Mouse (Mus musculus): Measurements from ENCODE around the gene Bclaf3. TPM values are rescaled to one million over a fixed set of nuclear protein-coding genes. Genes with fewer than 3 reads are reported as not detected.

Gene Bclaf3
- polyA plus RNA-seq, 1 experiment from 2014 or later: 20.8 TPM

GRCm38 (mm10) chrX:159604832-159605231 is 78.3 kb downstream of the Bclaf3 start:
- Histone ChIP-seq H3K36me3 (ENCODE audit: control insufficient read depth, insufficient read depth, low read length) (no peaks in the 10 kb centered on the region), H3K4me2 (ENCODE audit: low read length) (no peak overlapping the region), H3K4me3 (ENCODE audit: low read length) (no peak overlapping the region), H3K27ac (ENCODE audit: low read depth, low read length) (no peak overlapping the region), H3K27me3 (replicated peaks; ENCODE audit: control insufficient read depth, insufficient read depth, low read length) (no peaks in the 10 kb centered on the region; the same call in 1 of the 2 replicates), H3K9me3 (ENCODE audit: control insufficient read depth, low read length) (no peaks in the 10 kb centered on the region), H3K4me1 (ENCODE audit: control insufficient read depth, insufficient read depth, low read depth, low read length) (no peaks in the 10 kb centered on the region), H3K9ac (ENCODE audit: low read depth, low read length) (no peak overlapping the region)
- ATAC-seq: no peak
- 77% methylated on average over 2 of the region's 2 CpGs for WGBS

GRCm38 (mm10) chrX:159606936-159607335 is 80.4 kb downstream of the Bclaf3 start:
- no peaks in the 10 kb centered on the region for H3K9me3 ChIP-seq (ENCODE audit: control insufficient read depth, low read length)
- WGBS: 42% methylated on average over 6 of the region's 6 CpGs
- no peaks in the 10 kb centered on the region for H3K36me3 ChIP-seq (ENCODE audit: control insufficient read depth, insufficient read depth, low read length)
- no peak overlapping the region for H3K27ac ChIP-seq (ENCODE audit: low read depth, low read length)
- H3K4me1 ChIP-seq (ENCODE audit: control insufficient read depth, insufficient read depth, low read depth, low read length): no peaks in the 10 kb centered on the region
- H3K27me3 ChIP-seq (replicated peaks; ENCODE audit: control insufficient read depth, insufficient read depth, low read length): no peaks in the 10 kb centered on the region; the same call in 1 of the 2 replicates
- no peak overlapping the region for H3K4me2 ChIP-seq (ENCODE audit: low read length)
- H3K9ac ChIP-seq (ENCODE audit: low read depth, low read length): no peak overlapping the region
- ATAC-seq: no peak
- H3K4me3 ChIP-seq (ENCODE audit: low read length): no peak overlapping the region

DNA sequence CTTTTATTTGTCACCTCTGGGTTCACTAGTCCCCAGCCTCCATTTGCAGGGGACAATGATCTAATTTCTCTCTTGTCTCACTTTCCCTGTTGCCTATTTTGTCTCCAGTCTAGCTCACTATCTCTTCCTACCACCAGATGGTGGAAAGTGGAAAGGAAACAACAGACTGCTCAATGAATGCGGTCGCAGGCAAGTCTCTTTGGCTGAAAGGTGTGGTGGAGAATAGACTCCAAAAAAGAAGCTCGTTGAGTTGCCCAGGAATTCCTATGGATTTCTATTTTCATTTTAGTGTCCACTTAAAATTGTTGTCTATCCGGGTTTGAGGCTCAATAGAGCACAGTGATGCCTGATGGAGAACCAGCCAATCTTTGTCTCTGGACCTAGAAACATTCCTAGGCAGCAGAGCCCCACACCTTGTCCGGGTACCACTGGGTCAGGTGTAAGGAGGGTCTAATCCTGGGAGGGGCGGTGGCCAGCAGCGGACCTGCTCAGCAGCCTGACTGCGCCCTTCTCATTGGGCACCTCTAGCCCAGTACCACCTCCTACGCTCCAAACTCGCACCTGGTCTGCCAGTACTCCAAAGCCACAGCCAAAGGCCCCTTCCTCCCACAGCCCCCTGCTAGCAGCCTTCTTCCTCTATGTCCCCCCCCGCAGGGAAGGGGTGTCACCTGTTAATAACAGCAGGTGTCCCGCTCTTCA is 99.9 kb downstream of the Bclaf3 start:
- Histone ChIP-seq H3K27ac (ENCODE audit: low read depth, low read length) (peak overlapping the region; percentile 83), H3K4me1 (ENCODE audit: control insufficient read depth, insufficient read depth, low read depth, low read length) (peaks cover 3% of the 10 kb centered on the region; the same call in 1 of the 2 replicates)

GRCm38 (mm10) chrX:159626907-159627587 is 100.6 kb downstream of the Bclaf3 start, which contains the start of gene Sh3kbp1:
Sh3kbp1 (plus strand) TSS chrX:159627272.
- Histone ChIP-seq H3K27me3 (replicated peaks; ENCODE audit: control insufficient read depth, insufficient read depth, low read length) (no peaks in the 10 kb centered on the region), H3K9ac (ENCODE audit: low read depth, low read length) (peak within 1 kb of the TSS; percentile 78), H3K36me3 (ENCODE audit: control insufficient read depth, insufficient read depth, low read length) (no peaks in the 10 kb centered on the region), H3K9me3 (ENCODE audit: control insufficient read depth, low read length) (no peaks in the 10 kb centered on the region), H3K4me2 (ENCODE audit: low read length) (peak within 1 kb of the TSS; percentile 77), H3K4me3 (ENCODE audit: low read length) (peak within 1 kb of the TSS; percentile 63), H3K27ac (ENCODE audit: low read depth, low read length) (peak within 1 kb of the TSS; percentile 83), H3K4me1 (ENCODE audit: control insufficient read depth, insufficient read depth, low read depth, low read length) (peaks cover 3% of the 10 kb centered on the region; the same call in 1 of the 2 replicates)
- 19% methylated on average over 40 of the region's 60 CpGs for WGBS
- peak; percentile 84 for ATAC-seq

More for the DNA sequence above, 99.9 kb downstream of the Bclaf3 start:
- Histone ChIP-seq H3K27me3 (replicated peaks; ENCODE audit: control insufficient read depth, insufficient read depth, low read length) (no peaks in the 10 kb centered on the region), H3K4me2 (ENCODE audit: low read length) (peak overlapping the region; percentile 77), H3K9ac (ENCODE audit: low read depth, low read length) (peak overlapping the region; percentile 78), H3K36me3 (ENCODE audit: control insufficient read depth, insufficient read depth, low read length) (no peaks in the 10 kb centered on the region), H3K4me3 (ENCODE audit: low read length) (peak overlapping the region; percentile 63), H3K9me3 (ENCODE audit: control insufficient read depth, low read length) (no peaks in the 10 kb centered on the region)
- peak; percentile 70 for ATAC-seq
- WGBS: 29% methylated on average over 10 of the region's 12 CpGs

GRCm38 (mm10) chrX:159627588-159628566 is 101.4 kb downstream of the Bclaf3 start:
- Histone ChIP-seq H3K27me3 (replicated peaks; ENCODE audit: control insufficient read depth, insufficient read depth, low read length) (no peaks in the 10 kb centered on the region), H3K4me1 (ENCODE audit: control insufficient read depth, insufficient read depth, low read depth, low read length) (peaks cover 3% of the 10 kb centered on the region; the same call in 1 of the 2 replicates), H3K27ac (ENCODE audit: low read depth, low read length) (peak overlapping the region; percentile 83), H3K9ac (ENCODE audit: low read depth, low read length) (peak overlapping the region; percentile 78), H3K36me3 (ENCODE audit: control insufficient read depth, insufficient read depth, low read length) (no peaks in the 10 kb centered on the region), H3K9me3 (ENCODE audit: control insufficient read depth, low read length) (no peaks in the 10 kb centered on the region), H3K4me3 (ENCODE audit: low read length) (peak overlapping the region; percentile 63), H3K4me2 (ENCODE audit: low read length) (peak overlapping the region; percentile 58)
- peak; percentile 74 for ATAC-seq
- 22% methylated on average over 49 of the region's 56 CpGs for WGBS

DNA sequence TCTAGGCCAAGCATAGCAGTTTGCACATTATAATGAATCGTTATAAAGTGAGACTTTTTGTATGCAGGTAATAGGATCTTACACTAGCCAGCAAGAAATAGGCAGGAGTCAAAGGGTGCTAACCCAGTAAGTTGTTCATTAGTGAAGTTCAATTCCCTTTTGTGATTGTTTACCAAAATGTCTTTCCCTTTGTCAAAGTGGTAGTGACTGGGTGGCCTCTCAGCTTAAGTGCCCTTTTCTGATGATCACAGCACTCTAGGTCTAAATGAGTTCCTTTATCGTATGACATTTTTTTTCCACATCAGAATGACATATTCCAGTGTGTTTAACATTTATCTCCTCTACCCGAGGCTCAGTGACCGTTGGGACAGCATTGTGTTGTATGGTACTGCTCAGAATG is 102.1 kb downstream of the Bclaf3 start:
- H3K4me3 ChIP-seq (ENCODE audit: low read length): peak overlapping the region; percentile 63
- H3K4me1 ChIP-seq (ENCODE audit: control insufficient read depth, insufficient read depth, low read depth, low read length): peaks cover 3% of the 10 kb centered on the region; the same call in 1 of the 2 replicates
- WGBS: 41% methylated on average over 4 of the region's 4 CpGs
- H3K4me2 ChIP-seq (ENCODE audit: low read length): peak overlapping the region; percentile 58
- no peaks in the 10 kb centered on the region for H3K27me3 ChIP-seq (replicated peaks; ENCODE audit: control insufficient read depth, insufficient read depth, low read length)
- H3K9ac ChIP-seq (ENCODE audit: low read depth, low read length): peak overlapping the region; percentile 78
- H3K9me3 ChIP-seq (ENCODE audit: control insufficient read depth, low read length): no peaks in the 10 kb centered on the region
- no peak for ATAC-seq
- no peaks in the 10 kb centered on the region for H3K36me3 ChIP-seq (ENCODE audit: control insufficient read depth, insufficient read depth, low read length)
- H3K27ac ChIP-seq (ENCODE audit: low read depth, low read length): no peak overlapping the region

- 29% methylated on average over 2 of the region's 2 CpGs for WGBS
- H3K9ac ChIP-seq (ENCODE audit: low read depth, low read length): peak overlapping the region; percentile 17; the same call in 1 of the 2 replicates
- peaks cover 3% of the 10 kb centered on the region; the same call in 1 of the 2 replicates for H3K4me1 ChIP-seq (ENCODE audit: control insufficient read depth, insufficient read depth, low read depth, low read length)
- ATAC-seq: no peak
- peak overlapping the region; percentile 58 for H3K4me2 ChIP-seq (ENCODE audit: low read length)
- peak overlapping the region; percentile 63 for H3K4me3 ChIP-seq (ENCODE audit: low read length)
- H3K9me3 ChIP-seq (ENCODE audit: control insufficient read depth, low read length): no peaks in the 10 kb centered on the region
- no peak overlapping the region for H3K27ac ChIP-seq (ENCODE audit: low read depth, low read length)
- no peaks in the 10 kb centered on the region for H3K36me3 ChIP-seq (ENCODE audit: control insufficient read depth, insufficient read depth, low read length)
- no peaks in the 10 kb centered on the region for H3K27me3 ChIP-seq (replicated peaks; ENCODE audit: control insufficient read depth, insufficient read depth, low read length)
These were observed 102.7 kb downstream of the Bclaf3 start for GRCm38 (mm10) chrX:159629203-159629602.

DNA sequence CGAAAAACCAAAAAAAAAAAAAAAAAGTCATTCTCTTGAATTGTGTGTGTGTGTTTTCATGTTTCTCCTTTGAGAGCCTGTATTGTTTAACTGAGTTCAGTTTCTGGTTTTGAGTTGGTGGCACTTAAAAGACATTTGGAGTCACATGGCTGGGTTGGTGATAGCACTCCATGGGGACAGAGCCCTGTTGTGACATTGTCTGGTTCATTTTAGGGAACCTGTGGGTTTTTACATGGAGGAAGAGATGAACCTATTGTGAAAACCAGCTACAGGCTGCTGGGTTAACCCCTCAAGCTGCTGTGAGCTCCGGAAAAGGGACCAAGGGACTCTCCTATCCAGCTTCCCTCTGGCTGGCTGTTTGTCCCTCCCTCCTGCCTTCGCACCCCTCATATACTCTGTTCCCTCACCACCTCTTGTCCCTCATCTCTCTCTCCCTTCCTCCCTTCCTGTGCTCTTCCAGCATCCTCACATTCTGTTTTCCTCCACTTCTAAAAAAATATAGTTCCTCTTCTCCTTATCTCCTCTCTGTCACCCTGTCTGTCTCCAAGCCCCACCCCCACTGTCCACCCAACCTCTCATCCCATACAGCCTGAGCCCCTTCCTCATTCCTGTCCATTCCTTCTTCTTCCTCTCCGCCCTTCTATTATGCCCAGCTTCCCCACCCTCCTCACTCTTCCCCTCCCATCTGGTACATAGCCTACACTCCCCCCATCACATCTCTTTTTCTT is 112.2 kb downstream of the Bclaf3 start:
- H3K36me3 ChIP-seq (ENCODE audit: control insufficient read depth, insufficient read depth, low read length): no peaks in the 10 kb centered on the region
- H3K27me3 ChIP-seq (replicated peaks; ENCODE audit: control insufficient read depth, insufficient read depth, low read length): no peaks in the 10 kb centered on the region
- 86% methylated on average over 4 of the region's 4 CpGs for WGBS
- no peaks in the 10 kb centered on the region for H3K9me3 ChIP-seq (ENCODE audit: control insufficient read depth, low read length)
- H3K27ac ChIP-seq (ENCODE audit: low read depth, low read length): no peak overlapping the region
- H3K4me2 ChIP-seq (ENCODE audit: low read length): no peak overlapping the region
- no peak overlapping the region for H3K9ac ChIP-seq (ENCODE audit: low read depth, low read length)
- no peaks in the 10 kb centered on the region for H3K4me1 ChIP-seq (ENCODE audit: control insufficient read depth, insufficient read depth, low read depth, low read length)
- no peak overlapping the region for H3K4me3 ChIP-seq (ENCODE audit: low read length)
- ATAC-seq: no peak

Measured in hindbrain, embryonic 16.5 days (tissue).